Mouse (Mus musculus): ENCODE results near the gene Thap8. TPM values are rescaled to one million over a fixed set of nuclear protein-coding genes. Genes with fewer than 3 reads are reported as not detected.
"Not testable (repeated sequence)": the region's sequence is repeated elsewhere in the genome, so short reads cannot be mapped to it uniquely, and the experiment has no call there.

Thap8 gene
- 0.27 and 0.57 TPM in 2 replicates for polyA plus RNA-seq (2015; fragmentation: Nextera tagmentation; extraction: Ambion mirVana)

DNA sequence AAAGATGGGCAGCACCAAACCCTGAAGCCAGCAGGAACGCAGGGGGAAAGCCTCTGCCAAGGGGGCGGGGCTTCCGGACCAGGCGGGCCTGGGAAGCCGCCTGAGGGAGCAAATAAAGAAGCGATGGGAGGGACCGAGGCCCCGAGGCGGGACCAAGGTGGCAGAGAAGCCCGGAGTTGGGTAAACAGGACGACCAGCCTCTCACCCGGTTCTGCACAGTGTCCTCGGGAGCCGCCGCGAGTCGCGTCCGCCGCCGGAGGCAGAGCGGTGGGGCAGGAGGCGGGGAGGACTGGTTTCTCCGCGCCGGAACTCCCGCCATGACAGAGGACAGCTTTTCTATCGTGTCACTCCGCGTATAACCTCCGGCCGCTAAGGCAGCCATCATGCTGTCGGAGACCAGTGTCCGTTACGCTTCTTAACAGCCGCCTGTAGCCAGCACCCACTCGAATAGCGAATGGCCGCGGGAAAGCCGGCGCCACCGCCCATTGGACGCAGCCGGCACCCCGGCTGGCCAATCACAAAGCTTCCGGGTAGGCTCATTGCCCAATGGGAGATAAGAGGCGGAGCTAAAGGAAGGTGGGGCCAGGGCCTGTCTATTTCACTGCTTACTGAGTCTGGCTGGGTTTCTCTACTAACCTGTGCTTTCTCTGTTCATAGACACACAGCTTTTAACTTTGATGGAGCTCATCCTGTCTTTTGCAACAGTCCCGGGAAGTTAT, at the start of gene Thap8, which contains the start of gene Wdr62:
TSS of gene Thap8 (plus strand) at position 144 of the 719 bp plus-strand sequence.
TSS of gene Wdr62 (minus strand) at position 469 of the 719 bp plus-strand sequence.
- Histone ChIP-seq H3K4me2 (replicated peaks; ENCODE audit: low read depth, low read length) (peak within 1 kb of the TSS; percentile 93), H3K36me3 (ENCODE audit: insufficient read depth, low read length) (no peaks in the 10 kb centered on the region), H3K4me3 (ENCODE audit: low read length) (peak within 1 kb of the TSS; percentile 74), H3K9ac (replicated peaks; ENCODE audit: low read length) (peak within 1 kb of the TSS; percentile 71), H3K9me3 (ENCODE audit: low read length) (no peaks in the 10 kb centered on the region), H3K27ac (ENCODE audit: low read length) (peak within 1 kb of the TSS; percentile 99), H3K27me3 (ENCODE audit: insufficient read depth, low read length) (no peaks in the 10 kb centered on the region), H3K4me1 (ENCODE audit: insufficient read depth, low read length) (peaks cover 12% of the 10 kb centered on the region)
- peak; percentile 97 for ATAC-seq (ENCODE audit: low FRiP score, low TSS enrichment)
- WGBS = under 1% methylated on average over 48 of the region's 49 CpGs

DNA sequence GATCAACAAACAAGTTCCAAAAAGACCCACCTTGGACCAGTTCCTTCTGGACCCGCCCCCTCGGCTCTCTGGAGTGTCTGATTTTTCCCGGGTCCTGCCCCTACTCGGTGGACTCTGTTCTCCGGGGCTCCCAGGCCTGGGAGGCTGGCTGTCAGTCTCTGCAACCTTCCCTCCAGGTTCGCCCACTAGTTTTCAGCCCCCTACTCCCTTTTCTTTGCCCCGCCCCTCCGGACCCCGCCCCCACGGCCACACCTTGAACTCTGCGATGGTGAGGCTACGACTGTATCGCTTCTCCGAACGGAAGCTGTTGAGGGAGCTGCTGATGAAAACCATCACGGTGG, 48.6 kb upstream of the Thap8 start:
- under 1% methylated on average over 16 of the region's 16 CpGs for WGBS
- H3K9me3 ChIP-seq (ENCODE audit: low read length) = no peaks in the 10 kb centered on the region
- H3K36me3 ChIP-seq (ENCODE audit: insufficient read depth, low read length) = peaks cover 22% of the 10 kb centered on the region
- H3K27ac ChIP-seq (ENCODE audit: low read length) = no peak overlapping the region
- peak overlapping the region; percentile 75 for H3K4me2 ChIP-seq (replicated peaks; ENCODE audit: low read depth, low read length)
- no peaks in the 10 kb centered on the region for H3K27me3 ChIP-seq (ENCODE audit: insufficient read depth, low read length)
- peaks cover 17% of the 10 kb centered on the region for H3K4me1 ChIP-seq (ENCODE audit: insufficient read depth, low read length)
- no peak for ATAC-seq (ENCODE audit: low FRiP score, low TSS enrichment)
- H3K9ac ChIP-seq (replicated peaks; ENCODE audit: low read length) = peak overlapping the region; percentile 83
- H3K4me3 ChIP-seq (ENCODE audit: low read length) = peak overlapping the region; percentile 77

DNA sequence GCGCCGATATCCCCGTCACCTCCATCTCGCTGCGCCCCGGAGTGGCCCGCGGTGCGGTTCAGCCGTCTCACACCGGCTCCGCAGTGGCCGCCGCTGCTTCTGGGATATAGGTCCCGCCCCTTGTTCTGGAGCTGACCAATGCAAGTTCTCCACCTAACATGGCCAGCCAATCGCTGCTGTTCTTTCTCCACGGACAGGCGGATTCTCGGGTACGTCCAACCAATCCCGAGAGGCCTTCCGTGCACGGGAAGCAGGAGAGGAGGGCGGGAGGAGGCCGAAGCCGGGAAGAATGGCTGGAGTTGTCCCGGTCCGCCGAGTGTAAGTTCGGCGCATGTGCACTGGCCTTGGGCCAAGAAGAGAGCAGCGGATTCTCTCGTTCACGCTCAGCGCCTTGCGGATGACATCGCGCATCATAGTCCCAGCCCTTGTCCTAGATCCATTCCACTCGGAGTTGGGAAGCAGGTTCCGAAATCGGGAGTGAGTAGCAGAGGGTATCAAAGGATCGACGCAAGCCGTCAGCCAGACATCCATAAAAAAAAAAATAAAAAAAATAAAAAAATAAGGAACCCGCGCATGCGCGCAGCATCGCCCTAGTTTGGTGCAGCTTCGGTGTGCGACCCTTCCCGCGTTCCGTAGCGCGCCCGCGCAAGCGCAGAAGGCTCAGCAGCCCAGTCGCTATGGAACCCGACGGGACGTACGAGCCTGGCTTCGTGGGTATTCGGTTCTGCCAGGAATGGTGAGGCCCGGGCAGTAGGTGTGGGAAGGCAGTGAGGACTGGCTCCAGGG, 48.0 kb upstream of the Thap8 start, which contains the start of the genes Polr2i and Tbcb:
TSS of gene Polr2i (plus strand) at position 280 of the 786 bp plus-strand sequence.
TSS of gene Tbcb (minus strand) at position 604 of the 786 bp plus-strand sequence.
- peaks cover 17% of the 10 kb centered on the region for H3K4me1 ChIP-seq (ENCODE audit: insufficient read depth, low read length)
- peak within 1 kb of the TSS; percentile 77 for H3K4me3 ChIP-seq (ENCODE audit: low read length)
- WGBS = under 1% methylated on average over 67 of the region's 67 CpGs
- peak; percentile 95 for ATAC-seq (ENCODE audit: low FRiP score, low TSS enrichment)
- H3K9me3 ChIP-seq (ENCODE audit: low read length) = no peaks in the 10 kb centered on the region
- H3K36me3 ChIP-seq (ENCODE audit: insufficient read depth, low read length) = peaks cover 17% of the 10 kb centered on the region
- no peaks in the 10 kb centered on the region for H3K27me3 ChIP-seq (ENCODE audit: insufficient read depth, low read length)
- peak within 1 kb of the TSS; percentile 83 for H3K9ac ChIP-seq (replicated peaks; ENCODE audit: low read length)
- peak within 1 kb of the TSS; percentile 98 for H3K27ac ChIP-seq (ENCODE audit: low read length)
- peak within 1 kb of the TSS; percentile 75 for H3K4me2 ChIP-seq (replicated peaks; ENCODE audit: low read depth, low read length)

DNA sequence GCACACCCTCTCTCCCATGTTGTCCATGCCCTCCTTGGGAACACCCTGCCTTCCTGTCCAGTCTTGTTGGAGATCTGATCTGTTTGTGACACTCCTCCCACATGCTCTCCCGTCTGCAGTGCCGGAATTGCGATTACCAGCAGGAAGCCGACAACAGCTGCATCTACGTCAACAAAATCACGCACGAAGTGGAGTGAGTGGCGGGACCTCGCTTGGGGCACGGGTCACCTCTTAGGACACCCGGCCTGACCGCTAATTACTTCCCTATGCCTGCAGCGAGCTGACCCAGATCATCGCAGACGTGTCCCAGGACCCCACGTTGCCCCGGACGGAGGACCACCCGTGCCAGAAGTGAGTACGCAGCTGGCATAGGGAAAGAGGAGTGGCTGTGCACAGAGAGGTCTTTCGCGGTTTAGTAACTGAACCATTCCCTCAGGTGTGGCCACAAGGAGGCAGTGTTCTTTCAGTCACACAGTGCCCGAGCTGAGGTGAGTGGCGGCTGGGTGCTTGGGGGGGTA, 47.2 kb upstream of the Thap8 start:
- Histone ChIP-seq H3K9me3 (ENCODE audit: low read length) (no peaks in the 10 kb centered on the region), H3K9ac (replicated peaks; ENCODE audit: low read length) (peak overlapping the region; percentile 83), H3K27ac (ENCODE audit: low read length) (peak overlapping the region; percentile 98), H3K36me3 (ENCODE audit: insufficient read depth, low read length) (peaks cover 8% of the 10 kb centered on the region), H3K4me3 (ENCODE audit: low read length) (peak overlapping the region; percentile 77), H3K4me2 (replicated peaks; ENCODE audit: low read depth, low read length) (peak overlapping the region; percentile 67), H3K4me1 (ENCODE audit: insufficient read depth, low read length) (peaks cover 17% of the 10 kb centered on the region), H3K27me3 (ENCODE audit: insufficient read depth, low read length) (no peaks in the 10 kb centered on the region)
- peak; percentile 2 for ATAC-seq (ENCODE audit: low FRiP score, low TSS enrichment)
- WGBS = 3% methylated on average over 24 of the region's 24 CpGs

DNA sequence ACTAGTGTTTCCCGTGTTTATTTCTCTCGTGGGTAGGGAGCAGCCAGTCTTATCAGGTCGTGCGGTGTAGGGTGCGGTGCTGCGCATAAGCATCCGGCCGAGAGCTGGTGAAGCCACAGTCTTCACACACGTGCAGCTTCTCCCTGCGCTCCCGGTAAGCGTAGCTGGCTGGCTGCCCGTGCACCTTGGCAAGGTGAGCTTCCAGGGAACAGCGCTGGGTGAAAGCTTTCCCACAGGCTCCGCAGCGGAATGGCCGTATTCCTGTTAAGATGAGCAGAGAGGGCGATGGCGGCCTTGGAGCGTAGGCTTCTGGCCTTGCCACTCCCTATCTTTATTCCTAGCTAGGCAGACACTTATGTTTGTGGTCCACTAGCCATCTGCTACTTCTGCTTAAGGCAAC, 46.5 kb upstream of the Thap8 start:
- H3K4me2 ChIP-seq (replicated peaks; ENCODE audit: low read depth, low read length) = no peak overlapping the region
- no peak for ATAC-seq (ENCODE audit: low FRiP score, low TSS enrichment)
- no peaks in the 10 kb centered on the region for H3K9me3 ChIP-seq (ENCODE audit: low read length)
- peak overlapping the region; percentile 77; the same call in 1 of the 2 replicates for H3K4me3 ChIP-seq (ENCODE audit: low read length)
- WGBS = 88% methylated on average over 20 of the region's 20 CpGs
- H3K9ac ChIP-seq (replicated peaks; ENCODE audit: low read length) = no peak overlapping the region
- H3K36me3 ChIP-seq (ENCODE audit: insufficient read depth, low read length) = peaks cover 8% of the 10 kb centered on the region
- peaks cover 17% of the 10 kb centered on the region for H3K4me1 ChIP-seq (ENCODE audit: insufficient read depth, low read length)
- no peak overlapping the region for H3K27ac ChIP-seq (ENCODE audit: low read length)
- H3K27me3 ChIP-seq (ENCODE audit: insufficient read depth, low read length) = no peaks in the 10 kb centered on the region

DNA sequence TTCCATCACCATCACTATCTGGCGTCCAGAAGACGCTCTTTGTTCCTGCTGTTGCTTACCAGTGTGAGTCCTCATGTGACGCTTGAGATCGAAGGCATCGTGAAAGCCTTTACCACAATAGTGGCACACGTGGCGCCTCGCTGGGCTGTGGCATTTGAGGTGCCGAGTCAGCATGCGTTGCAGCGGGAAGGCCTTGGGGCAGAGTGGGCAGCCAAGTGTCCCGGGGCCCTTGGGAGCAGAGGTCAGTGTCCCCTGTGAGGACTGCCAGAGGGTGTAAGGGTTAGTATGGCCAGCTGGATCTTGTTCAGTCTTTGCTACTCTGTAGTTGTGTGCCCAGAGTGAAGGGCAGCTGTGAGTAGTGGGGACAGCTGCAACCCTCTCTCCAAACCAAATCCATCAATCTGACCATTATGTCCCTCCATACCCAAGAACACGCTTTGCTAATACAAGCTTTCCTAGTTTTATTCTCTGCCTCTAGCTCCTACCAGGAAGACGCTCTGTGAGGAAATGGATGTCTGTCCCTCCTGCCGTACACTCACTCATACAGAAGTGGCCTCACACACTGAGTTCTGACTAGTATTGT, 45.5 kb upstream of the Thap8 start:
- Histone ChIP-seq H3K4me2 (replicated peaks; ENCODE audit: low read depth, low read length) (no peak overlapping the region), H3K9ac (replicated peaks; ENCODE audit: low read length) (no peak overlapping the region), H3K36me3 (ENCODE audit: insufficient read depth, low read length) (peaks cover 8% of the 10 kb centered on the region), H3K27ac (ENCODE audit: low read length) (no peak overlapping the region), H3K4me1 (ENCODE audit: insufficient read depth, low read length) (peaks cover 17% of the 10 kb centered on the region), H3K9me3 (ENCODE audit: low read length) (no peaks in the 10 kb centered on the region), H3K27me3 (ENCODE audit: insufficient read depth, low read length) (no peaks in the 10 kb centered on the region), H3K4me3 (ENCODE audit: low read length) (no peak overlapping the region)
- WGBS = 84% methylated on average over 15 of the region's 15 CpGs
- ATAC-seq (ENCODE audit: low FRiP score, low TSS enrichment) = no peak

DNA sequence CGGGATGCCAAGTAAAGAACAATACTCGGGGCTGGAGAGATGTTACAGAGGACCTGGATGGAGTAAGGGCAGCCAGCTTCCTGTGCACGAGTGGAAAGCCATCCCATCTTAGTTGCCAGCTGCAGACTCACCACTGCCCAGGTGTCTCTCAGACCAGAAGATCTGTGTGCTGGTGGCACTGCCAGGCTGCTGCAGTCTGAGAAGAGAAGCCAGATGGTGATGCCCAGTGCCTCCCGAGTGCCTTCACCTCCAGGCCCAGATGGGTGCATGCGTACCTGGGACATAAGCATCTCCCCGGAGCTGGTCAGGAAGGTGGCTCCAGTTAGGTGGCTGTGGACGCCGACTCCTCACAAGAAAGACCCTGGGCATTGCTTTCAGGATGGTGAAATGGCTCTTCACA, 44.8 kb upstream of the Thap8 start:
- 88% methylated on average over 8 of the region's 8 CpGs for WGBS
- Histone ChIP-seq H3K27ac (ENCODE audit: low read length) (no peak overlapping the region), H3K4me2 (replicated peaks; ENCODE audit: low read depth, low read length) (no peak overlapping the region), H3K27me3 (ENCODE audit: insufficient read depth, low read length) (no peaks in the 10 kb centered on the region), H3K4me1 (ENCODE audit: insufficient read depth, low read length) (peaks cover 17% of the 10 kb centered on the region), H3K36me3 (ENCODE audit: insufficient read depth, low read length) (peaks cover 8% of the 10 kb centered on the region), H3K9me3 (ENCODE audit: low read length) (no peaks in the 10 kb centered on the region), H3K4me3 (ENCODE audit: low read length) (no peak overlapping the region), H3K9ac (replicated peaks; ENCODE audit: low read length) (no peak overlapping the region)
- no peak for ATAC-seq (ENCODE audit: low FRiP score, low TSS enrichment)

DNA sequence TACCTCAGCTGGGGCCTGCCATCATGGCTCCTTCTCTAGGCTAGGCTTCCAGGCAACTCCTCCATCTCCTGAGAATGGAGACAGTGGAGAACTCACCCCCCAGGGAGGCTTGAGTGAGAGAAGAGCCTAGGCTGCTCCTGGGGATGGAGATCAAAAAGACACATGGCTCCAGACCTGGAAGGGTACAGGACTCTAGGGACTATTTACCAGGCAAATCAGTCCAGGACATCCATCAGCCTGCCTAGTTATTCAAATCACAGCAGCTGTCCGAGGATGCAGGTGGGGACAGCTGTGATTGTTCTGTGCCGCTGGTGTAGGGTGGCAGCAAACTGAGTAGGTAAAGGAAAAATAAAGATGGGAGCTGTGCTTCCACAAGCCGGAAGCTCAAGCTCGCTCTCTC, 44.3 kb upstream of the Thap8 start, which contains the start of gene Ovol3:
TSS of gene Ovol3 (minus strand) at position 101 of the 400 bp plus-strand sequence.
- Histone ChIP-seq H3K36me3 (ENCODE audit: insufficient read depth, low read length) (peaks cover 8% of the 10 kb centered on the region), H3K9me3 (ENCODE audit: low read length) (no peaks in the 10 kb centered on the region), H3K9ac (replicated peaks; ENCODE audit: low read length) (no peak within 1 kb of the TSS), H3K4me3 (ENCODE audit: low read length) (no peak within 1 kb of the TSS), H3K27ac (ENCODE audit: low read length) (no peak within 1 kb of the TSS), H3K4me2 (replicated peaks; ENCODE audit: low read depth, low read length) (no peak within 1 kb of the TSS), H3K4me1 (ENCODE audit: insufficient read depth, low read length) (peaks cover 16% of the 10 kb centered on the region), H3K27me3 (ENCODE audit: insufficient read depth, low read length) (no peaks in the 10 kb centered on the region)
- no peak for ATAC-seq (ENCODE audit: low FRiP score, low TSS enrichment)
- 85% methylated on average over 4 of the region's 4 CpGs for WGBS

DNA sequence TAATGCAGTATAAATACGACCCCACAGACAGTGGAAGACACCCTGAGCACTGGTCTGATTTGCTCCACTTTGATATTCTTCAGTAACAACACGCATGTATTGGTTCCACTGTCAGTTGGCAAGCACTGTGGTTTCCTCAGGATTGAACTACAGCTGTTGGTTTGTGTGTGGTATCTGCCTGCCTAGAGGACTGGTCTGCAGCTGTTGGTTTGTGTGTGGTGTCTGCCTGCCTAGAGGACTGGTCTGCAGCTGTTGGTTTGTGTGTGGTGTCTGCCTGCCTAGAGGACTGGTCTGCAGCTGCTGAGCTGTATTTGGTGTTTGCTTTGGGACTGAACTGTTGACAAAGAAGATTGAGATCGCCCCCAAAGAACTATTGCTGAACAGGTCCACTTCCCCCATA, 42.5 kb upstream of the Thap8 start:
- not testable (repeated sequence) for H3K9ac ChIP-seq (replicated peaks; ENCODE audit: low read length); H3K9me3 ChIP-seq (ENCODE audit: low read length); H3K4me3 ChIP-seq (ENCODE audit: low read length); H3K27me3 ChIP-seq (ENCODE audit: insufficient read depth, low read length); ATAC-seq (ENCODE audit: low FRiP score, low TSS enrichment); H3K4me2 ChIP-seq (replicated peaks; ENCODE audit: low read depth, low read length); H3K27ac ChIP-seq (ENCODE audit: low read length)
- H3K36me3 ChIP-seq (ENCODE audit: insufficient read depth, low read length) = peaks cover 13% of the 10 kb centered on the region
- WGBS = 91% methylated on average over 3 of the region's 3 CpGs
- peaks cover 10% of the 10 kb centered on the region for H3K4me1 ChIP-seq (ENCODE audit: insufficient read depth, low read length)

Data from kidney, embryonic 16.5 days (tissue).